Mouse (Mus musculus): ENCODE measurements at regions not wholly inside any gene's neighbourhood (a gene's known extent, or its start where the extent isn't known, plus 50 kb on each side); places are given as distances from the start of the nearest gene placed in this dataset.

DNA sequence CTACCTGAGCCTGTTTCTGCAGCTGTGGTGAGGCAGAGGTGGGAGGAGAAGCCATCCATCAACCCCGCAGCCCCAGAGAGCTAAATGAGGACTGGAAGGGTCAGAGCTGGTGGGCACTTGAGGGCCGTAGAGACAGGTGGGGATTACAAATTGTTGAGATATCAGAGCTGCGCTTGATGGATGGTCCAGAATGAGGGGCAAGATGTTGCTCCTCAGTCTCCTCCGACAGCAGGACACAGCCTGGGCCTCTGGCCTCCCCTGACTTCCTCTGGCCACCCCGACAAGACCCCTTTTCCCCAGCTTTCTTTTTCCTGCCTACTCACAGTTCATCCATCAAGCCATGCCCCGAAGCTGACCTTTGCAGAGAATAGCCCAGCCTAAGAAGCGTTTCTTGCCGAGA is 142.0 kb upstream of the Zfp703 start:
- H3K4me2 ChIP-seq (ENCODE audit: low read depth, low read length) = no peak overlapping the region
- WGBS (ENCODE audit: insufficient replicate concordance) = 48% methylated on average over 8 of the region's 8 CpGs
- no peak for ATAC-seq
- H3K9ac ChIP-seq (replicated peaks) = no peak overlapping the region
- TF ChIP-seq CTCF (IDR thresholded peaks at IDR 0.05; ENCODE audit: low read depth) (no peak), EP300 (IDR thresholded peaks at IDR 0.05; ENCODE audit: low read depth) (no peak)
- H3K36me3 ChIP-seq (replicated peaks; ENCODE audit: insufficient read depth, low read length) = no peaks in the 10 kb centered on the region
- no peaks in the 10 kb centered on the region for H3K9me3 ChIP-seq (ENCODE audit: low read length)
- no peak overlapping the region for H3K27ac ChIP-seq (ENCODE audit: low read depth)
- no peak for DNase-seq
- peaks cover 2% of the 10 kb centered on the region; the same call in 1 of the 2 replicates for H3K4me1 ChIP-seq (ENCODE audit: insufficient read depth)
- H3K4me3 ChIP-seq (ENCODE audit: low read depth, low read length) = no peak overlapping the region
- H3K27me3 ChIP-seq (ENCODE audit: insufficient read depth, low read length) = no peaks in the 10 kb centered on the region

DNA sequence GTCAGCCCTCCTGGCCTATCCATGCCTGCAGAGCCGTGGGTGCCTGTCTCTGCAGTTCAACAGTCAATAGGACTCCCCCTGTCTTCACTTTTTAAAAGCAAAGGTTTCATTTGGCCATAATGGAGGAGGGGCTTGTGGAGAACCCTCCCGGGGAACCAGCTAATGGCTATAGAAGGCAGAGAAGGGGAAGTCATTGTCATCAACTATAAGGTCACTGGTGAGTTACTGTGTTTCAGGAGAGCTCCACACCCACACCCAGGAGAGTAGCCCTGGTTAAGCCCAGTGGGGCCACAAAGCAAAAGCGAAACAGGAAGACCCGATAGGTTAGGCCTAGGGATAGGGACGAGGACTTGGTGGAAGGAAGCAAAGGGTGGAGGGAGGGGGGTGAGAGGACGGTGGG is 141.5 kb upstream of the Zfp703 start:
- H3K27me3 ChIP-seq (ENCODE audit: insufficient read depth, low read length) = no peaks in the 10 kb centered on the region
- TF ChIP-seq EP300 (IDR thresholded peaks at IDR 0.05; ENCODE audit: low read depth) = no peak
- TF ChIP-seq CTCF (IDR thresholded peaks at IDR 0.05; ENCODE audit: low read depth) = 0 out of 2 replicates have a peak, but pooled peaks have one; percentile 10
- no peaks in the 10 kb centered on the region for H3K36me3 ChIP-seq (replicated peaks; ENCODE audit: insufficient read depth, low read length)
- 18% methylated on average over 6 of the region's 6 CpGs for WGBS (ENCODE audit: insufficient replicate concordance)
- no peaks in the 10 kb centered on the region for H3K9me3 ChIP-seq (ENCODE audit: low read length)
- no peak overlapping the region for H3K9ac ChIP-seq (replicated peaks)
- peak overlapping the region; percentile 31; the same call in 1 of the 2 replicates for H3K4me2 ChIP-seq (ENCODE audit: low read depth, low read length)
- no peak overlapping the region for H3K27ac ChIP-seq (ENCODE audit: low read depth)
- no peak overlapping the region for H3K4me3 ChIP-seq (ENCODE audit: low read depth, low read length)
- H3K4me1 ChIP-seq (ENCODE audit: insufficient read depth) = peaks cover 2% of the 10 kb centered on the region; the same call in 1 of the 2 replicates
- ATAC-seq (peak; percentile 65), DNase-seq (no peak)

DNA sequence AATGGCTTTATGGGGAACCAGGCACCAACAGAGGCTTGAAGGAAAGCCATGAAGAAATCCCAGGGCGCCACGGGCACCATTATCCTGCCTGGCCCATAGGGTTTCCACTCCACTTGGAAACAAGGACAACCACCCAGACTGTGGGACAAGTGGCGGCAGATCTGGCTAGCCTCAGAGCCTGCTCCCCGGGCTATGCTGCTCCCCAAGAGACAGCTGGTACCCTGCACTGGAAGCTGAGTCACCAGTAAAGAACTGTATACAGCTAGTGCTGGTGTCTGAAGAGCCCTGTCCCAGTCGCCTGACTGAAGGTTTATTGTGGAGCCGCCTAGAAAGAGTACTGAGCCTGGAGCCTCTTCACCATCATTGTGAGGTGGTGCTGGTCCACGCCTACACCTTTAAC is 140.6 kb upstream of the Zfp703 start:
- Histone ChIP-seq H3K4me3 (ENCODE audit: low read depth, low read length) (no peak overlapping the region), H3K27ac (ENCODE audit: low read depth) (no peak overlapping the region), H3K4me1 (ENCODE audit: insufficient read depth) (peaks cover 2% of the 10 kb centered on the region; the same call in 1 of the 2 replicates), H3K4me2 (ENCODE audit: low read depth, low read length) (no peak overlapping the region), H3K9me3 (ENCODE audit: low read length) (no peaks in the 10 kb centered on the region), H3K36me3 (replicated peaks; ENCODE audit: insufficient read depth, low read length) (no peaks in the 10 kb centered on the region), H3K27me3 (ENCODE audit: insufficient read depth, low read length) (no peaks in the 10 kb centered on the region), H3K9ac (replicated peaks) (no peak overlapping the region)
- TF ChIP-seq CTCF (IDR thresholded peaks at IDR 0.05; ENCODE audit: low read depth) = no peak
- no peak for TF ChIP-seq EP300 (IDR thresholded peaks at IDR 0.05; ENCODE audit: low read depth)
- 75% methylated on average over 7 of the region's 7 CpGs for WGBS (ENCODE audit: insufficient replicate concordance)
- ATAC-seq (no peak), DNase-seq (no peak)

DNA sequence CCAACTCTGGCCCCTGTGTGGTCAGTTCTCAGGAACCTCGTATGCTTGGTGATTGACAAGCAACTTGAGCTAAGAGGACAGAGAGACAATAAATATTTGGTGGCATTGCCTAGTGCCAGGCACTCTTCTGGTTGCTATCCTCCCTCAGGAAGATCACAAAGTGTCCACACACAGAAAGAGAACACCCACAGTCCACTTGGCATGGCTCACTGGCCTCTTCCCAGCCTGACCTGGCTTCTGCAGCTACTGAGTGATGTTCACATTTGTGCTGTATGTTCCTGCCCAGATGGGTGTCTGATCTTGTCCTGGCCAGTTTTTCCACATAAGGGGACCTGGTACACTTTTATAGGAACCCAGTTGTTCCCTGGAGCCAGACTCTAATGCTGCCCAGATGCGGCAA is 136.8 kb upstream of the Zfp703 start:
- Histone ChIP-seq H3K4me2 (ENCODE audit: low read depth, low read length) (no peak overlapping the region), H3K27ac (ENCODE audit: low read depth) (no peak overlapping the region), H3K27me3 (ENCODE audit: insufficient read depth, low read length) (no peaks in the 10 kb centered on the region), H3K9me3 (ENCODE audit: low read length) (no peaks in the 10 kb centered on the region), H3K36me3 (replicated peaks; ENCODE audit: insufficient read depth, low read length) (no peaks in the 10 kb centered on the region), H3K4me3 (ENCODE audit: low read depth, low read length) (no peak overlapping the region), H3K4me1 (ENCODE audit: insufficient read depth) (peaks cover 12% of the 10 kb centered on the region), H3K9ac (replicated peaks) (no peak overlapping the region)
- no peak for ATAC-seq
- 71% methylated on average over 2 of the region's 2 CpGs for WGBS (ENCODE audit: insufficient replicate concordance)
- TF ChIP-seq EP300 (IDR thresholded peaks at IDR 0.05; ENCODE audit: low read depth) = no peak
- TF ChIP-seq CTCF (IDR thresholded peaks at IDR 0.05; ENCODE audit: low read depth) = no peak
- no peak for DNase-seq

DNA sequence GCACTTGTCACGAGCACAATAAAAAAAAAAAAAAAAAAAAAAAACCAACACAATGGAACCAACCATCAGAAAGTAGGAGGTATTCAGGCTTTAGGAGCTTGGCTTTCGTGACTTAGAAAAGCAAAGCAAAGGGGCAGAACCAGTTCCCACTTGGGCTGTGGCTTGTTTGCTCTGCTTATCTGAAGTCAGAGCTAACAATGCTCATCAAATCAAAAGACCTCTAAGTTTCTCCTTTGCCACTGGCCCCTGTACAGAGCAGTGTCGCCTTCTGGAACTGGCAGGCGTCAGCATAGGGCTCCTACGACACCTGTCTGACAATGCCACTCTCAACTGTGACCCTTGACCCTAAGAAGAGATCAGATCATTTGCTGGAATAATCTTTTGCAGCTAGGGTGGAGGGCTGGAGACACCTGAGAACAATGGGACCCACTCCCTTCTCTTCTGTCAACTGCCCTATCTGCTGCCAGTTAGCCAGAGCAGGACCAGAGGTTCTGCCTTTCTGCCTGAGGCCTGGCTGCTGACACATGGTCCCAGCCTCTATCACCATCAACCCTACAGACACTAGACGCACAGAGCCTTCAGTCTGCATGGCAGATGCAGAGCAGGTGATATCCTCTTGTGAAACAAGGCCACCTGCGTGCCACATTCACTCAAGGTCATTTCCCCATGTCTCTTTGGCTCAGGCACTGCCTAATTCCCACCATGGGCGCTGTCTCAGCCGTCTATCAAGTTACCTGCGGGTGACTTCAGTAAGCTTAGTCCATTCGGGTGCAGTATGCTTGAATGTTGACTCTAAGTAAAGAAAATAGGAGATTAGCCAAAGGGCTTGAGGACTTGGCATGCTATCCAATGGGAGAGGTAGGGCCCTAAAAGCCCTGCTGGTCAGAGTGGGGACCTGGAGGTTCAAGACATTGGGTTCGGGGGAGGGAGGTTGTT is 136.1 kb upstream of the Zfp703 start:
- no peaks in the 10 kb centered on the region for H3K36me3 ChIP-seq (replicated peaks; ENCODE audit: insufficient read depth, low read length)
- H3K27me3 ChIP-seq (ENCODE audit: insufficient read depth, low read length) = no peaks in the 10 kb centered on the region
- H3K27ac ChIP-seq (ENCODE audit: low read depth) = no peak overlapping the region
- no peaks in the 10 kb centered on the region for H3K9me3 ChIP-seq (ENCODE audit: low read length)
- ATAC-seq = no peak
- H3K4me2 ChIP-seq (ENCODE audit: low read depth, low read length) = no peak overlapping the region
- H3K4me1 ChIP-seq (ENCODE audit: insufficient read depth) = peaks cover 11% of the 10 kb centered on the region
- WGBS (ENCODE audit: insufficient replicate concordance) = 62% methylated on average over 12 of the region's 12 CpGs
- no peak overlapping the region for H3K4me3 ChIP-seq (ENCODE audit: low read depth, low read length)
- TF ChIP-seq EP300 (IDR thresholded peaks at IDR 0.05; ENCODE audit: low read depth) = no peak
- TF ChIP-seq CTCF (IDR thresholded peaks at IDR 0.05; ENCODE audit: low read depth) = no peak
- no peak for DNase-seq
- no peak overlapping the region for H3K9ac ChIP-seq (replicated peaks)

DNA sequence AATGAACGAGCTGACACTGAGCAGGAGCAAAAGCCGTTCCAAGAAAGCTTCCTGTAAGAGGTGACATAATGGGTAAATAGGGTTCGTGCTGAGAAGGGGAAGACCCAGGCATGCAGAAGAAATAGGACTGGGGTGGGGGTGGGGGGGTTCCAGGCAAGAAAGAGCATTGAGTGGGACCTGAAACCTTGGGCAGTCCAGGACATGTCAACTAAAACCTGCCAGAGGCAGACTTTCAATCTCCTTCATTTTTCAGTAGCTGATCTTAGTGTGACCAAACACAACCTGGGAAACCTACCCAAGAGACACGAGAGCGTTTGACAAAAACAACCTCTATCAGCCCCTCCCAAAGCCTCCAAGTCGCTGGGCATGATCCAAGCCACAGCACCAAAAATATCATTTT is 133.4 kb upstream of the Zfp703 start:
- Histone ChIP-seq H3K36me3 (replicated peaks; ENCODE audit: insufficient read depth, low read length) (no peaks in the 10 kb centered on the region), H3K27me3 (ENCODE audit: insufficient read depth, low read length) (no peaks in the 10 kb centered on the region), H3K4me1 (ENCODE audit: insufficient read depth) (peaks cover 10% of the 10 kb centered on the region; the same call in 1 of the 2 replicates), H3K9ac (replicated peaks) (no peak overlapping the region), H3K4me3 (ENCODE audit: low read depth, low read length) (no peak overlapping the region), H3K4me2 (ENCODE audit: low read depth, low read length) (no peak overlapping the region), H3K27ac (ENCODE audit: low read depth) (no peak overlapping the region), H3K9me3 (ENCODE audit: low read length) (no peaks in the 10 kb centered on the region)
- WGBS (ENCODE audit: insufficient replicate concordance) = 46% methylated on average over 6 of the region's 6 CpGs
- DNase-seq (no peak), ATAC-seq (no peak)
- TF ChIP-seq EP300 (IDR thresholded peaks at IDR 0.05; ENCODE audit: low read depth) (no peak), CTCF (IDR thresholded peaks at IDR 0.05; ENCODE audit: low read depth) (no peak)
